Mouse (Mus musculus) heart, postnatal 0 days (tissue): ENCODE measurements around the gene Nmrk1. TPM values are rescaled to one million over a fixed set of nuclear protein-coding genes. Genes with fewer than 3 reads are reported as not detected.
A peak's percentile ranks its signal among the peaks of the same experiment; 100 is the strongest.

ENCODE experiments used
- ATAC-seq: fragments of 200-750 bp; cut with Nextera tagmentation; 2 replicates; pipeline ENCODE4 v1.8.0; 2017; ENCODE audit warnings: low read depth, moderate number of reproducible peaks, moderate library complexity; ENCODE audit not compliant: insufficient read depth
- DNase-seq: peaks from one replicate; pipeline ENCODE4 v3.0.0-alpha.2; 2016; ENCODE audit warnings: low spot score
- H3K27ac ChIP-seq: fragments of 300-500 bp; sonication (generic); 2 replicates; pipeline ENCODE4 v1.5.1; 2014; ENCODE audit warnings: low read depth, mild to moderate bottlenecking
- H3K27me3 ChIP-seq: fragments of 300-500 bp; sonication (generic); 2 replicates; pipeline ENCODE4 v1.6.1; 2014; ENCODE audit warnings: low read length, mixed read lengths; ENCODE audit not compliant: control insufficient read depth, insufficient read depth
- H3K36me3 ChIP-seq: fragments of 300-500 bp; sonication (generic); replicated peaks from 2 replicates; pipeline ENCODE4 v1.6.1; 2014; ENCODE audit warnings: low read length, mixed read lengths; ENCODE audit not compliant: control insufficient read depth, insufficient read depth
- H3K4me1 ChIP-seq: fragments of 300-500 bp; sonication (generic); 2 replicates; pipeline ENCODE4 v1.6.1; 2014; ENCODE audit warnings: antibody characterized with exemption; ENCODE audit not compliant: control insufficient read depth, insufficient read depth
- H3K4me2 ChIP-seq: fragments of 300-500 bp; sonication (generic); 2 replicates; pipeline ENCODE4 v1.6.1; 2014; ENCODE audit warnings: low read depth, mild to moderate bottlenecking, low read length, moderate library complexity
- H3K4me3 ChIP-seq: fragments of 300-500 bp; sonication (generic); 2 replicates; pipeline ENCODE4 v1.5.1; 2014; ENCODE audit warnings: low read depth, low read length
- H3K9ac ChIP-seq: fragments of 300-500 bp; sonication (generic); replicated peaks from 2 replicates; pipeline ENCODE4 v1.6.1; 2014; ENCODE audit warnings: low read depth, low read length, mixed read lengths
- H3K9me3 ChIP-seq: fragments of 300-500 bp; sonication (generic); replicated peaks from 2 replicates; pipeline ENCODE4 v1.6.1; 2016; ENCODE audit warnings: low read length; ENCODE audit not compliant: control insufficient read depth
- CTCF ChIP-seq: IDR thresholded peaks from 2 replicates; pipeline ENCODE4 v1.5.1; 2016; ENCODE audit warnings: antibody characterized with exemption, control low read depth, low read depth
- EP300 ChIP-seq: IDR thresholded peaks from 2 replicates; pipeline ENCODE4 v1.6.1; 2016; ENCODE audit warnings: antibody characterized with exemption, low read depth
- WGBS: fragments of 180-500 bp; shearing (Covaris S2); extraction: QIAGEN DNeasy Blood & Tissue Kit; methylation state at CpG from one replicate; pipeline ENCODE4 v1.1.7; 2014; 5-methylcytosine and 5-hydroxymethylcytosine counted together
- polyA plus RNA-seq: library from polyadenylated mRNA; unstranded; fragments of >200 nt; fragmentation: Nextera tagmentation; extraction: Ambion mirVana; gene quantifications from 2 replicates; pipeline ENCODE4 v1.2.1, GENCODE M21; 2015
- total RNA-seq: library from RNA; depleted of rRNA; stranded (reverse); fragments of >200 nt; gene quantifications from 2 replicates; pipeline ENCODE4 v1.2.3, GENCODE M21; 2014; ENCODE audit warnings: low replicate concordance; rRNA removed

Nmrk1 gene
- total RNA-seq, result 1.6 and 13.8 TPM in 2 replicates
- polyA plus RNA-seq, result 6.7 TPM in 2 replicates

DNA sequence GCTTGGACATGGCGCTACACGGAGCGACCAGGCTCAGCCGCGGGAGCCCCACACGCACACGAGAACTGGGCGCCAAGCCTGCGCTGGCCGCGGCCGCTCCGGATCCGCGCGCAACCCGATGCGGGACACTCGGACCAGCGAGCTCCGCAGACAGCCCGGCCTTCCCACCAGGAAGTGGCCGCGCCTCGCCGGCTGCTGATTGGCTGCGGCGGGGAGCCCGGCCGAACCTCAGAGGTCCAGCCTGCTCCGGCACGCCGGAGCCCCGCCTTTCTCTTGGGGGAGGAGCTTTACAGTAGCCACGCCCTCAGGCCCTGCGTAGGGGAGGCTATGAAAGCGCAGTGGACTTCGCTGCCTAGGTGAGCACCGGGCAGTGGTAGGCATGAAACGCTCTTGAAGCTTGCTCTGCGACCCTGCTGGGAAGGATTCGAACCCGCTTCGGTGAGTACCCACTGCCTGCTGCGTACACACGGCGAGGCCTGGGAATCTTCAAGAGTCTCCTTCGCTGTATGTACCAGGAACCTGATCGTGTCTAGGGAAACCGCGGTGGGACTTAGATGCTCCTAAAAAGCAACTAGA lies at the start of gene Nmrk1, which contains the start of gene Ostf1:
Nmrk1 (plus strand) TSS at position 307 of the 576 bp plus-strand sequence.
Ostf1 (minus strand) TSS at position 180 of the 576 bp plus-strand sequence.
- H3K27ac ChIP-seq, result peak within 1 kb of the TSS; percentile 89
- no peak for TF ChIP-seq EP300
- no peak for TF ChIP-seq CTCF
- H3K4me1 ChIP-seq, result peaks cover 14% of the 10 kb centered on the region
- H3K9ac ChIP-seq, result peak within 1 kb of the TSS; percentile 65
- peak within 1 kb of the TSS; percentile 63 for H3K4me2 ChIP-seq
- 1% methylated on average over 37 of the region's 51 CpGs for WGBS
- peak within 1 kb of the TSS; percentile 78 for H3K4me3 ChIP-seq
- ATAC-seq (peak; percentile 98), DNase-seq (peak; percentile 95)
- H3K27me3 ChIP-seq, result no peaks in the 10 kb centered on the region
- H3K36me3 ChIP-seq, result no peaks in the 10 kb centered on the region
- no peaks in the 10 kb centered on the region for H3K9me3 ChIP-seq

DNA sequence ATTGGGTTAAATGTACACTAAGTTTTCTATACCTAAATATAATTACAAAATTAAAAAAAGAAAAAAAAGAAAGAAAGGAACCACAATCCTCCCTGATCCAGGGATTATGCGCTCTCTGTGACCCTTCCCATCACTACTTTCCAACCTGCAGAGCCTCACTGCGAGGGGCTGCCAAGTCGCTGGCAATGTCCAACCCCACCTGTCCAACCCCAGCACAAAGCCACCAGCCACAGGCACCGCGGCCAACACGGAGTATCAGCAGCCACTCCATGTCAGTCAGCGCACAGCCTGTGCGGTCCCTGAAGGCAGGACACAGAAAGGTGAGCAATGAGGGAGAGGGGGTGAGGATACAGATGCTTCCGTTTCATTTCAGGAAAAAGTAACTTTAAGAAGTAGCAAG lies 49.5 kb upstream of the Nmrk1 start:
- TF ChIP-seq EP300 (no peak), CTCF (no peak)
- ATAC-seq, result no peak
- H3K9me3 ChIP-seq, result no peaks in the 10 kb centered on the region
- H3K27ac ChIP-seq, result no peak overlapping the region
- no peak overlapping the region for H3K4me3 ChIP-seq
- H3K4me2 ChIP-seq, result no peak overlapping the region
- no peaks in the 10 kb centered on the region for H3K4me1 ChIP-seq
- DNase-seq, result no peak
- no peaks in the 10 kb centered on the region for H3K27me3 ChIP-seq
- no peak overlapping the region for H3K9ac ChIP-seq
- H3K36me3 ChIP-seq, result peaks cover 28% of the 10 kb centered on the region
- 90% methylated on average over 9 of the region's 9 CpGs for WGBS

DNA sequence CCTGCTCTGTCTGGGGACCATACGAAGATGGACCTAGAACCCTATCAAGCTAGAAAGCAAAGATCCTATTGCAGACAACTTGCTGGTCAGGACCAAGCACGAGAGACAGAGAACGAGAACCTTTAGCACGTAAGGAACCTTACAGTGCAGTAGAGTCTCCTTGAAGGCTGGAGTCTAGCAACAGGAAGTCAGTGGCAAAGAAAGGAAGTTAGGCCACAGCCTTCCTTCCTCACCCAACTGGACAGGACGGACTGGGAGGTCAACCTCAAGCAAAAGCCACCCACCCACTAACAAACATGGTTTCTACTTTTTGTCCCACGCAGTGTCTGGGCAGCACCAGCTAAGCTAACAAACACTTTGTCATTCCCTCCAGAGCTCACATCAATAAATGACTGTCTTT lies 48.9 kb upstream of the Nmrk1 start:
- Histone ChIP-seq H3K9me3 (no peaks in the 10 kb centered on the region), H3K27ac (no peak overlapping the region), H3K9ac (no peak overlapping the region), H3K36me3 (peaks cover 29% of the 10 kb centered on the region), H3K4me2 (no peak overlapping the region), H3K4me1 (no peaks in the 10 kb centered on the region), H3K27me3 (no peaks in the 10 kb centered on the region), H3K4me3 (no peak overlapping the region)
- ATAC-seq, result no peak
- TF ChIP-seq CTCF (no peak), EP300 (no peak)
- WGBS, result 67% methylated on average over 6 of the region's 6 CpGs
- DNase-seq, result no peak

DNA sequence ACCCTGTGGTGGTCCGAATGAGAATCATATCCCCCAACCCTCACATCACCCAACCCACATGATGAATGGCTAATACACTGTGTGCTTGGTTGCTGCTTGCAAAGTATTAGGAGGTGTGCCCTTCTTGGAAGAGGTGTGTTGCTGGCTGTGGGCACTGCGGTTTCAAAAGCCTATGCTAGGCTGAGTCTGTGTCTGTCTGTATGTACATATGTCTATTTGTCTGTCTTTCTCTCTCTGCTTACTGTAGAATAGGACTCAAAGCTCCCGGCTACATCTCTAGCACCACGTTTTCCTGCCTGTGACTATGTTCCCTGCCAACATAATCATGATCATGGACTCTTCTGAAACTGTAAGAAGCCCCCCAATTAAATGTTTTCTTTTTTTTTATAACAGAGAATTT lies 48.0 kb upstream of the Nmrk1 start:
- no peak overlapping the region for H3K9ac ChIP-seq
- no peak for TF ChIP-seq CTCF
- no peak for TF ChIP-seq EP300
- no peaks in the 10 kb centered on the region for H3K9me3 ChIP-seq
- no peaks in the 10 kb centered on the region for H3K27me3 ChIP-seq
- H3K27ac ChIP-seq, result no peak overlapping the region
- H3K4me1 ChIP-seq, result no peaks in the 10 kb centered on the region
- no peak overlapping the region for H3K4me3 ChIP-seq
- DNase-seq (no peak), ATAC-seq (no peak)
- WGBS, result 84% methylated on average over 4 of the region's 4 CpGs
- H3K4me2 ChIP-seq, result no peak overlapping the region
- peaks cover 36% of the 10 kb centered on the region for H3K36me3 ChIP-seq

DNA sequence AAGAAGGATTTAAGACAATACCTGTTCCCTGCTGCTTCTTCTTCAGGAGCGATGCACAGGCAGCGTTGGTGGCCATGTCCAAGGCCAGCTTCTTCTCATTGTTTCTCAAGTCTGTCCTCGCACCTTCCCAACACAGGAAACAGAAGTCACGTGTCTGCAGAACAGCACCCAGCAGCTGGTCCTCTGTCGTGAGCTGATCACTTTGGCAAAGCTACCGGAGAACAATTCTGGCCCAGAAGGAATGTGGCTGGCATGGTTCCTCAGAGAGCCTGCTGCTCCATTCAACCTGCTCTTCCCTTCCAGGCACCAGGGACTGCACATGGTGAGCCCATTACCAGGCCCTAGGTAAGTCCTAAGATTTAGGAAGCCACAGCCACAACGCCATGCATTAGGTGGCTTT lies 47.1 kb upstream of the Nmrk1 start:
- no peak overlapping the region for H3K27ac ChIP-seq
- H3K9ac ChIP-seq, result no peak overlapping the region
- no peak for TF ChIP-seq CTCF
- TF ChIP-seq EP300, result no peak
- H3K4me2 ChIP-seq, result no peak overlapping the region
- H3K4me1 ChIP-seq, result no peaks in the 10 kb centered on the region
- no peak for DNase-seq
- WGBS, result 90% methylated on average over 7 of the region's 7 CpGs
- H3K4me3 ChIP-seq, result no peak overlapping the region
- no peaks in the 10 kb centered on the region for H3K27me3 ChIP-seq
- no peak for ATAC-seq
- peaks cover 36% of the 10 kb centered on the region for H3K36me3 ChIP-seq
- H3K9me3 ChIP-seq, result no peaks in the 10 kb centered on the region

DNA sequence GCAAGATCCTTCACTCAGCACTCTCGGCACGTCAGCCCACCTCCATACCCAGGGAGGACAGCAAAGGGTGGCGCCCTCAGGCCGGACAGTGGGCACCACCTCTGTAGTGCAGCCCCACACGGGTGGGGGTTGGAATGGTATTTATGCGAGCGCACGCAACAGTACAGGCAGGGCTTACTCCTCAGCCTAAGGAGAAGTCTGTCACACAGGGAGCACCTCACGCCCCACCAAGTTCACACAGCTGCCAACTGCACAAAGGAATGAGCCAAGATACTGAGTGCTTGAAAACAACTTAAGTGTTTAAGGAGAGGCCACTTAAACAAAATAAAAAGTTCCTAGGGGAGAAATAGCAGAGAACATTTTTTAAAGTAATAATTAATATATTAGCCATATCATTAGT lies 44.6 kb upstream of the Nmrk1 start:
- WGBS, result 75% methylated on average over 9 of the region's 9 CpGs
- Histone ChIP-seq H3K4me3 (no peak overlapping the region), H3K27ac (no peak overlapping the region), H3K27me3 (no peaks in the 10 kb centered on the region), H3K4me1 (no peaks in the 10 kb centered on the region), H3K4me2 (no peak overlapping the region), H3K9ac (no peak overlapping the region), H3K9me3 (no peaks in the 10 kb centered on the region), H3K36me3 (peaks cover 34% of the 10 kb centered on the region)
- TF ChIP-seq EP300 (no peak), CTCF (no peak)
- DNase-seq (no peak), ATAC-seq (no peak)
